Mouse (Mus musculus) E14TG2a.4 (cell line): ENCODE measurements around the gene Pom121l2.

ENCODE experiments used
- CTCF ChIP-seq: conservative IDR thresholded peaks from 2 replicates; pipeline ENCODE4 v1.5.1; 2014; ENCODE audit warnings: low read length
- NANOG ChIP-seq: IDR thresholded peaks from 2 replicates; pipeline ENCODE4 v1.6.1; 2014; ENCODE audit warnings: borderline replicate concordance, low read length, mixed read lengths
- POU5F1 ChIP-seq: IDR thresholded peaks from 2 replicates; pipeline ENCODE4 v1.6.1; 2014; ENCODE audit warnings: low read length, borderline replicate concordance

DNA sequence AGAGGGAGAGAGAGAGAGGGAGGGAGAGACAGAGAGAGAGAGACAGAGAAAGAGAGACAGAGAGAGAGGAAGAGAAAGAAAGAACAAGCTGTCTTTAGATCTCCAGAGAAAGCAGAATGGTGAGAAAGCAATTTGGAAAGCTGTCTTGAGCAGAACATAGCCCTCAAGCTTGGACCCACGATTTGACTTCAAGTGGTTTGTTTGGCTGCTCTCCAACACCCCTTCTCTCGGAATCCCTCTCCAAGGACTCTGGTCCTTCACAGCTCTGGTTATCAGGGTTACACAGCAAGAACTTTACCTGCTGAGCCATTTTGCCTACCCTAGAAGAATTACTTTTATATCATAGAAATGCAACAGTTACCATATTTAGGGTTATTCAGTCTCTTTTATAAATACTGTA is 11.2 kb upstream of the Pom121l2 start:
- TF ChIP-seq CTCF (no peak), POU5F1 (no peak), NANOG (no peak)
